Mouse (Mus musculus): ENCODE results near the gene Fbxw9.

GRCm38 (mm10) chr8:85067982-85068381 is 8.1 kb downstream of the Fbxw9 start, which contains the start of gene Gm5741:
- TF ChIP-seq CTCF (IDR thresholded peaks at IDR 0.05): no peak
- TF ChIP-seq EP300 (IDR thresholded peaks at IDR 0.05): no peak

Measured in lung, postnatal 0 days (tissue).